In the genomic region with DNA sequence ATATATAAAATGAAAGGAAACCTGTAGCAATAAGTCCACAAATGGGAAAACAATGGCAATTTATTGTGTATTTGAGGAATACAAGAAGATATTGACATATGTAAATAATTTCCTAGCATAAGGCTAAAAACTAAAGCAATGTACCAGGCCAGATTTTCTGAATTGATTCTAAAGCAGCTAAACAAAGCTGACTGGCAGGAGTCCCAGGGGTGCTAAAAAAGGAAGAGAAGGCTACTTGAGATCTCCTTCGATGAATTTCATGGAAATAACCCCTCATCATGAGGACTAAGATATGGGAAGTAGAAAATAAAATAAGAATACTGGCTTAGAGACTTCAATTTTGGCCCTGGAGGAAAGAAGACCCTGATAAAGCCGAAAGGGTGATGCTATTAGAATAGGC, we compare ENCODE assay signal across 16 mouse cellular contexts.
DNase-seq lines count a peak whose midpoint lies in the region.
"Had no signal": no experiment of that assay in that cellular context is flagged by ENCODE, and none has a peak within 500 bp of the region (broad histone marks: within the 10 kb centered on the region; RNA-seq: fewer than 3 reads in every experiment).

No protein-coding gene starts in this region.

- DNase-seq in frontal cortex, postnatal 36 days (ENCODE audit: low spot score in 2 of 2), result peak; percentile 3 to 10
- no peak for DNase-seq in frontal cortex, postnatal 14 days (ENCODE audit: low spot score in 2 of 2)
- peak; percentile 53 for DNase-seq in right cerebral cortex, postnatal 10 days (ENCODE audit: low spot score in 2 of 2)
- DNase-seq in right cerebral cortex, postnatal 25 days, result no peak
- DNase-seq in brain, adult 2 months (ENCODE audit: low read depth, low spot score), result peak; percentile 20
- peak; percentile 16 for DNase-seq in telencephalon, adult 2 months (ENCODE audit: low read depth, low spot score)
- DNase-seq: adrenal gland, adult 8-10 months; adrenal gland, postnatal 25 days; cerebellum, adult 18-20 months; cerebellum, adult 9-10 months; cerebellum, postnatal 14 days; gastrocnemius, postnatal 10 days; gastrocnemius, postnatal 36 days; heart, adult 2 months; heart, postnatal 14 days; heart, postnatal 4 days had no signal

Comparison
In these comparisons a context has a peak if more than half of its experiments do, and no peak if none do; other contexts are left out.
1. DNase-seq: peak in frontal cortex, postnatal 36 days (2 of 2), right cerebral cortex, postnatal 10 days (2 of 2), brain, adult 2 months (single experiment) and telencephalon, adult 2 months (single experiment); none in frontal cortex, postnatal 14 days (0 of 2) and right cerebral cortex, postnatal 25 days (single experiment).